Mouse (Mus musculus) E14TG2a.4 (cell line): ENCODE results near the gene Atp6v1e2.

ENCODE experiments used
- CTCF ChIP-seq: conservative IDR thresholded peaks from 2 replicates; pipeline ENCODE4 v1.5.1; 2014; ENCODE audit warnings: low read length
- POU5F1 ChIP-seq: IDR thresholded peaks from 2 replicates; pipeline ENCODE4 v1.6.1; 2014; ENCODE audit warnings: low read length, borderline replicate concordance

- TF ChIP-seq CTCF (no peak), POU5F1 (no peak)
Measured at GRCm38 (mm10) chr17:86997323-86997722, 49.6 kb upstream of the Atp6v1e2 start.
